Mouse (Mus musculus): ENCODE results near the gene Gnl3l.

Gene Gnl3l

DNA sequence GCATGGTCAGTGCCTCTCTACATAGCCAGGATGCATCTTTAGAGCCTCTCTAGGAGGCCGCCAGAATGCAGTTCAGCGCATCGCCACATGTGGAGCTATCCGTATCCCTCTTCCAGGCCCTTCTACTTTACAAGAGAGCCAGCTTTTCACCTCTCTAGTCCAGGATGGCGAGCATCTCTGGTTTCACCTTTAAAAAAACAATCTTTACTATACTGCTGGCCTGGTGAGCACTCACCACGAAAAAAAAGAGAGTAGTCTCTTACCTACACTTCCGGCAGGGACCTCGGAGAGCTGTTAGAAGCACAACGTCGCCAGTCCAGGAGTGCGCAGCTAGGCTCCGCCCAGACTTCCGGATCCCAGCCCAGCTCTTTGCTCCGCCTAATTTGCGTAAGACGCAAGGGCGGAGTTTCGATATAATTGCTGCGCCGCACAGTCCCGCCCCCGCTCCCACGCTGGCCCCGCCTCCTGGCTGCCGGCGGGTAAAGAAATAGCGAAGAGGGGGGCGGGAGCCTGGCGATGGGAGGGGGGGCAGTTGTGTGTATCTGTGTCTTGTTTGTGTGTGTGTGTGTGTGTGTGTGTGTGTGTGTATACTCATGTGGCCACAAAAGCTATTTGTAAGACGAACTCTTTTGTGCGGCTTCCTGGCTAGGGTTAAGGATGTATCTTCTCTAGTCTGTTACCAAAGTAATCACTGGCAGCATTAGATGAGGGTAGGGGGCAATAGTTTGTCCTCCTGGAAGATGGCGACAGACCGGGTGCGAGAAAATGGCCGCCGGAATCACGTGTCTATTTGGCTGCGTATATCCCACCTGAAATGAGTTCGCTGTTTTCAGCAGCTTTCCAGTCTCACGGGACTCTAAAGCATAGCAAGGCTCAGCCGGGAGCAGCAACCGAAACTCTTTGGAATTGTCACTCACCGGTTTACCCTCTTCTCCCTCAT lies at the start of gene Gnl3l:
Gene Gnl3l, minus strand, starts transcription at position 385 of the 940 bp plus-strand sequence.
- peak; percentile 85 for DNase-seq (ENCODE audit: low spot score)

DNA sequence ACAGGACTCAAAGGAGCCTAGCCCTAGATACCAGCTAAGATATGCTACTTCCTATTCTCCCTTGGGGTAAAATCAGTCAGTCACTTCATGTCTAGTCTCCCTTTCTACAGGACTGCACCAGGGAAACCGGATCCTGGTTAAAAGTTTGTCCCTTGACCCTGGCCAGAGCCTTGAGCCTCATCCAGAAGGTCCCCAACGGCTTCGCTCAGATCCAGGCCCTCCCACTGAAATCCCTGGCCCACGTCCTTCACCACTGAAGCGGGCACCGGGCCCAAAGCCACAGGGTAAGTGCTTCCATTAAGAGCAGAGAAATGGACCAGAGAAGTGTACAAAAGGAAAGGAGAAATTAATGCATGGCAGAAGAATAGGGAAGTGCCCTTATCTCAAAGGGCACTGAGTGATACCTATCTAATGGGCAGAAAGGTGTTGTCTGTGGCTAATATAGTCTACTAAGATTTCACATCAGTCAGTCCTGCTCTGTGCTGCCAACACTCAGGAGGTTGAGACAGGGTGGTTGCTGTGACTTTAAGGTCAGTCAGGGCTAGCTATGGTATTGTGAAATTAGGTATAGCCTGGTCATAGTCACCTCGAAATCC lies 49.0 kb upstream of the Gnl3l start:
- DNase-seq (ENCODE audit: low spot score) = peak; percentile 39

DNA sequence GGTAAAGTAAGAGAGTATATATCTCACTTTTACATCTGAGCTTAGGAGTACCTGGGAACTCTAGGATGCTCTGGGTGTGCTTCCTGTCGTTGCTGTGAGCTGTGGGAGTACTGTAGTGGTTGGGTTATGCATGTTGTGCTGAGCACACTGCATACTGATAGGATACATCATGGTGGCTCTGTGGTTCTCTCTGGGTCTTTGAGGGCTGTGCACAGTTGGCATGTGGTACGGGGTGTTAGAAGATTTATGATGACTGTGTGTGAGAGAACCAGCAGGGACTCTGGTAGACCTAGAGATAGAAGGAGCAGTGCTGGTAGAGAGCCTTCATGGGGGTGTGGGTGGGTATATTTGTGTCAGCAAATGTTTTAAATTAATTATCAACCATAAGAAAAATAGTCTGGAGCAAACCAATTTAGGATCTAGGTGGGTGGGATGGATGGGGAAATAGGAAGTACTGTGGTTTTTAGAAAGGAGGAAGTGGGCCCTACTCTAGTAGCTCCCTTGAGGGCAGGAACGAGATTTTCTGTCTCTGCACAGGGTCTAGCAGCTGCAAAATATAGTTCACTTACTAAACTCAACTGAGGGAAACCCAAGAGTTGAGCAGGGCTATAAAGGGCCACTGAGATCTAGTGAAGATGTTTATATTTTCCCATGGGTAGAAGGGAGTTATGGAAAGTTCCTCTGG lies 44.6 kb upstream of the Gnl3l start:
- no peak for DNase-seq (ENCODE audit: low spot score)

DNA sequence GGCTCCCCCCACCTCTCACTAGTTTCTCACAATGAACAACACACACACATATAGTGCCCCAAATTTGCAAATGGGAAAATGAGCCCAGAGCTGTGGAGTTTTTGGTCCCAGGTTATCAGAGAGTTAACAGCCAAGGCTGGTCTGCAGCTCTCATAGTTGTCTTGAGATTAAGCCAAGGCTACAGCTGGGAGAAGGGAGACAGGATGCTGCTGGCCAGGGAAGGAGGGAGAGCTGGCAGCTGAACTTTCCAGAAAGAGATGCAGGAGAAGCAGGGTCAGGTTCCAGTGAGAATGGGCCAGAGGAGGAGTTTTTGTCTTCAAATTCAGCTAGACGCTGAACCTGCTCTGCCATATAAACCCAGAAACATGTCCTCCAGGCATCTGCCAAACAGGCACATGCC lies 42.2 kb upstream of the Gnl3l start:
- DNase-seq (ENCODE audit: low spot score) = no peak

DNA sequence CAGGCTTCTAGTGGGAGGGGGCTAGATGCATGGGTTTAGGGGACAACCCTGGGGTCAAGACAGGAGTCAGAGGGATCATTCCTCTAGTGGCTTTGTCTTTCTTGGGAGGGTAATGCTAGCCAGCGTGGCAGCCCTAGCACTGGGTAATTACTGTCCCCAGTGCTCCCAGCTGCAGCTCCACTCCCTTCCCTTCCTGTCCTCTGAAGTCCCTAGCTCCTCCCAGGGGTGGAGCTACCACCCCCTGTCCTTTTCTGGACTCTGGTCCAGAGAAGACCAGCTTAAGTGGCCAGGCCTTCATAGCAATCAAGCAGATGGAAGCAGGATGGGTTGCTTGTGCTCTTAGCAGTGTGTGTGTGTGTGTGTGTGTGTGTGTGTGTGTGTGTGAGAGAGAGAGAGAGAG lies 38.4 kb upstream of the Gnl3l start:
- DNase-seq (ENCODE audit: low spot score) = no peak

DNA sequence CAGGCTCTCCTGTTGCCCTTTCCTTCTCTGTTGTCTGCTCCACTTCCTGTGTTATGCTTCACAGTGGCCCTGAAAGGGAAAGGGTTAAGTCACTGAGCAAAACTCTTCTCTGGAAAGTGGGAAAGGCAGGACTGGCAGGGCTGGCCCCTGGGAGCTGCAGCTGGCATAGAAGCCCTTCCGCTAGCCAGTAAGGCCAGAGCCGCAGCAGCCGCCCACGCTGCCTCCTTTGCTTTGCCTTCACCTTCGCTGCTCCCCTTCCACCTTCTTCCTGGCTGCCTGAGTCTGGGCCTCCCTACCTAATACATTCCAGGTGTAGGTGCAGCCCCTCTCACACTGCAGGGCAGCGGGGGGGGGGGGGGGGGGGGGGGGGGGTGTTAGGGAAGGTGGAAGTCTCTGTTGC lies 37.4 kb upstream of the Gnl3l start:
- no peak for DNase-seq (ENCODE audit: low spot score)

DNA sequence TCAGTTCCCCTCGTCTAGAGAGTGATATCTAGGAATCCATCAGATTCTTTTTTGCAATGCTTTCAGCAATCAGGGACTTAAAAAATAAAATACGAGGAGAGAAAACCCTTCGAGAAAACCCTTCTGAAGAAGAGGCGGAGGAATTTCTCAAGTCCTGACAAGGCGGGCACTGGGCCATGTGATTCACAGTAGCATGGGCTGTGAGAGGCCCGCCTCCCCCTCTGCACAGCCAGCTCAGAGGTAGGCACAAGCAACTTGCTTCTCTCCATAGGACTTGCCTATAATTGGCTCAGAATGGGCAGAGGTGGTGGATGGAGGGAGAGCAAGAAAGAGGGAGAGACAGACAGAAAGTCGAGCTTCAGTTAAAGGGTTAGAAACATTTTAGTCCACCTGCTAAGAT lies 33.2 kb upstream of the Gnl3l start:
- no peak for DNase-seq (ENCODE audit: low spot score)

DNA sequence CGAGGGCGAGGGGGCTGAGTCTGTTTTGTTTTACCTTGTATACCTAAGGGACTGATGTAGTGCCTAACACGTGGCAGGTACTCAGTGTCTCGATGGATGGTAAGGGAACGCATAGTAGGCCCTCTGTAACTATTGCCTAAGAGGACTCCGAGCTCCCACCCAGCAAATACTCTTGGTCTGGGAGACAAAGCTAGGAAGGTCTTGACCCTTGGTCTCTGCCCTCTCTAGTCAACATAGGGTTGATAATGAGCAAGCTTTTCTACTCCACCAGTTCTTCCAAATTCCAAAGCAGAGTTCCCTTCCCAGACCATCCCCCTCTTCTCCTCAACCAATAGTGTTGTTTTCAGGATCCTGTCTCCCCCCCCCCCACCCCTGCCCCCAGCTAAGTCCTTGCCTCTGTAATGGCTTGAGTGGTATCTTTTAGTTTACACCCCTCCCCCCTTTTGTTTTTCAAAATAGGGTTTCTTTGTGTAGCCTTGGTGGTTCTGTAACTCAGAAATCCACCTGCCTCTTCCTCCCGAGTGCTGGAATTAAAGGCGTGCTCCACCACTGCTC lies 32.6 kb upstream of the Gnl3l start:
- no peak for DNase-seq (ENCODE audit: low spot score)

DNA sequence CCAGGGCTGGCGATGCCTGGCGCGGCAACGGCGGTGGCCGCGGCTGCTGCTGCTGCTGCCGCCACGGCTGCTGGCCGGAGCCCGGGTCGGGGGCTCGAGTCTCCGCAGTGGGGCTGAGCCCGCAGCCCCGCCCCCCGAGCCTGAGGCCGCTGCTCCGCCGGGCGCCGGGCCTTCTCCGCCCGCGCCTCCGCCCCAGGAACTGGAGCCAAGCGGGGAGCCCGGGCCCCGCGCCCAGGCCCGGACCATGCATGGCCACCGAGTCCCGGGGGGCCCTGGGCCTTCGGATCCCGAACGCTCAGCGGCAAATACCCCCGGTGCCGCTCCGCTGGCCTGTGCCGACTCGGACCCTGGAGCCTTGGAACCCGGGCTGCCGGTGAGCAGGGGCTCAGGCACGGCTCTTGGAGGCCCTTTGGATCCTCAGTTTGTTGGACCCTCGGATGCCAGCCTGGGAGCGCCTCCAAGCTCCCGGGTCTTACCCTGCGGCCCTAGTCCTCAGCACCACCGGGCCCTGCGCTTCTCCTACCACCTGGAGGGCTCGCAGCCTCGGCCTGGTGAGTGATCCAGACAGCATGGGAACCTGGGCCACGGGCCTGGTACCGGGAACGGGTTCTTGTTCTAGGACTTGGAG lies 30.4 kb upstream of the Gnl3l start:
- peak; percentile 46 for DNase-seq (ENCODE audit: low spot score)

DNA sequence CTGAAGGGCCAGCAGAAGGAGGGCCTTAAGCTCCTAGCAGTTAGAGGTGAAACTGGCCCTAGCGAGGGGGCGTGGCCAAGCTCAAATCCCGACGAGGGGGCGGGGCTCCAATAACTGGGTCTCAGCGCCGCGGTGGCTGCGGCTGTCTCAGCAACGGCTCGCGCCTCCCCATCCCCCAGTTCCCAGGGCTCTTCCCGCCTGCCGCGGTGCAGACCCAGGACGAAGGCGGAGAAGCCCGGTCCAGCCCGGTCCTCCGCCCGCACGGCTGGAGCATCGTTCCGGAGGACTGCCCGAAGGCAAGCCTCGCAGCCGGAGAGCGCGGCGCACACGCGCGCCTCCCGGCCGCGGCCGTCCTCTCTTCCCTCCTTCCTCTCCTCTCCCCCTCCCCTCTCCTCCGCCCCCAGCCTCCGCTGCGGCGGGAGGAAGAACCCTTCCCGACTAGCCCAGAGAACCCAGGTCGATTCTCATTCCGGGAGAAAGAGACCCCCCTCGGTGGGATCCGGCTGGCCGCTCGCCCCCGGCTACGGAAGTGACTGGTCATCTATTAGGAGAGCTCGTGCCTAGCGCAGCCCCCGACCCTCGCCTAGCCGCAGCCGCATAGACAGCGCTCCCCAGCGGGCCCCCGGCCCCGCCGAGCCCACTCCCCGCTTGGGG lies 29.8 kb upstream of the Gnl3l start:
- peak; percentile 86 for DNase-seq (ENCODE audit: low spot score)

DNA sequence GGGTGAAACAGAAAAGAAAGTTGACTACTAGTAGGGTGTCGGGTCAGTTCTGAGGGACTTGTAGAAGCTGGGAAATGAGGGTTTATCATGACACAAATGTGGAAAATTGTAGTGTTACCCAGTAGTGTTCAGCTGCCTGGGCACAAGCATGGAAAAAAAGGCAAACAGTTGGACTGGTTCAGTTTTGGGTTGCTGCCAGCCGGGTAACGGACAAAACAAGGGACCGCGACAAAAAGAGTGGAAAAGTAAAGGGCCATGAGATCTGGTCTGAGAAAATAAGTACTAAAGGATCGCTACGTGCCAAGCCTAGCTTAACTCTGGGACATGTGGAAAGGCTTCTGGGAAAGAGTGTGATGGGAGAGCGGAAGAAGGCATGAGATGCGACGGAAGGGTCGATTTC lies 29.2 kb upstream of the Gnl3l start:
- DNase-seq (ENCODE audit: low spot score) = no peak

DNA sequence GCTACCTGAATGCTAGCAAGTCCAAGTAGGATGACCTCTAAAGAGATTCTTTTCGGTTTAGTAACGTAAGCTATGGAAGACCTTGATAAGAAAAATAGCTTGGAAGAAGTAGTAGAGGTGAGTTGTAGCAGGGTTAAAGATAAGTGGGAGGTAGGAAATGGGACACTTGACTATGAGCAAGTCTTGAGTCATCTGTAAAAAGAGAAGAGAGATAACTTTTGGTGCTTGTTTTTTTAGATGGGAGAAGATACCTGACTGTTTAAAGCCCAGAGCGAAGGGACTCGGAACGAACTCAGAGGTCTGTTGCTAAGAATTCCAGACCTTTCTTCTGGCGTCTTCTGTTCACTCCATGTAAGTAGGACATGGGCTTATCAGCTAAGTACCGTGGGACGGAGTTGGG lies 28.7 kb upstream of the Gnl3l start, which contains the start of gene Fgd1:
Gene Fgd1, plus strand, starts transcription at position 301 of the 400 bp plus-strand sequence.
- DNase-seq (ENCODE audit: low spot score) = no peak

DNA sequence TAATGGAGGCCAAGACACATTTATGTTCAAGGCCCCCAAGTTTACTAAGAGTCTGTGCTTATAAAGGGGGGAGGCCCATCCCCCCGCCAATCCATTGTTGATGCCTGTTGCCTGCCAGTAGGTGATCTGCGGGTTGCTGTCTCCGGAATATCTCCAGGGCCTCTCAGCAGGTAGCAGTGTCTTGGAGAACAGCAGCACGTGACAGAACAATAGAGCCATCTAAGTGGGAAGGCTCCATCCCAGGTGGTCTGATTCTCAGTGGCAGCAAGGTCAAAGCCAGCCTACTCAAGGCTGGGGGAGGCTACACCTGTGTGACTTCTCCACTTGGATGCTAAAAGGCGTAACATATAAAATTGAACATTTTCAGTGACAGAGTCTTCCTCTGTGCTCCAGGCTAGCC lies 24.1 kb upstream of the Gnl3l start:
- DNase-seq (ENCODE audit: low spot score) = no peak

DNA sequence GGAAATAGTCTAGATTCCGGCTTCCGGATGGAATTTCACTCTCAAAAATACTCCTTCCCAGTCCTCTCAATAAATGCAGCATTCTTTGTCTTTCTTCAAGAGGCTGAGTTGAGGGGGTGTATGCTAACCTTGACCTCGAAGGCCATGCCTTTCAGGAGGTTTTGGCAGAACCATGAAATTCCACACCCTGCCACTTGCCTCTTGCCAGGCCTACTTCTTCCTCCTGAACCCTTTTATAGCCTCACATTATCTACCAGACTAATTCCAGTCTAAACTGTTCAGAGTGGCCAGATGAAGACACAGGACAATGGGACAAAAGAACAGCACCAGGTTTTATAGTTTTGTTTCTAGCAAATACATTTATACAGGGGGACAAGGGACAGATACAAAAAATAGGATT lies 14.3 kb upstream of the Gnl3l start:
- no peak for DNase-seq (ENCODE audit: low spot score)

DNA sequence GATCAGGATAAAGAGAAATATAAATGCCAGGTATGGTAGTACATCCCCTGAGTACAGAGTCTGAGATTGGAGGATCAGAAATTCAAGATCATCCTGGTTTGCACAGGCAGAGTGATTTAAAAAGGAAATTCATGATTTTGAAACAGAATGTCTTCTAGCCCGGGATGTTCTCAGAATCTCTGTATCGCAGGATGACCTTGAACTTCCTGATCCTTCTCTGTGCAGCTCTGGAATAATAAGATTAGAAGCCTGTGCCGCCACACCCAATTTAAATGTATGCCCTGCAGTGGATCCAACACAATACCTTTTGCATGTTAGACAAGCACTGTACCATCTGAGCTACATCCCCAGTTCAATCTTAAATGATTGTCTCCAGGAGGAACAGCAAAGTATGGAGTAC lies 1.7 kb upstream of the Gnl3l start:
- no peak for DNase-seq (ENCODE audit: low spot score)

DNA sequence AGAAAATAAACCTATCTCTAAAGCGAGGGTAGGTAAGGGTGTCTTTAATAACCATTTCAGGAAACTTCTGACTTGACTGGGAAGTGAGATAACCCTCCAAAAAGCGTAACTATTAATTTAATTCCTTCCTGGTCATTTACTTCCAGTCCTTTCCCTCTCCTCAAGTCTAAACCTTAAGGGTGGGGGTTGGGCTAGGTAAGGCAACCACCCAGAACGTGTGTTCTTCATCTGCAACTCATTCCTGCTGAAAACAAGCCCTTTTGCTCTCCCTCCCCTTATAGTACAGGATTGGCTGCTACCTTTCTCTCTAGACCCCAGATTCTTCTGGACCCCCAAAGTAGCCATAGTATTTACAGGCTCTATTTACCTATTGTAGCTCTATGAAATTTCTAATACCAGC lies 775 bp upstream of the Gnl3l start:
- DNase-seq (ENCODE audit: low spot score) = no peak

DNA sequence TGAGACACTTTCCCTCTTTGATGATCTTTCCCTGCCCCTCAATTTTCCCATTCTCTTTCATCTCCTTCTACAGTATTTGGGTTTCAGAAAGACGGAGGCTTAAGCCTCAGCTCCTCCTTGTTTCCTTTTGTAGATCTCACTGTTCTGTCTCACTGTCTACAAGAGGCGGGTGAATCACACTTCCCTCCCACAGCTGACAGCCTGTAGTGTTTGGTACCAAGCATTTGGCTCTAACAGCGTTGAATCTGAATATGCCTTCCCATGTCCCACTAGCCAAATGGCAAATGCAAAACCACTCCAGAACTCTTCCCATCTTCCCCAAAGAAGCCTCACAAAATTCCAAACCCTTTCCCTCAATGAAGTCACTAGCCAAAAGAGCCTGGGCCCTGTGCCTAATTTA lies 20.3 kb downstream of the Gnl3l start:
- no peak for DNase-seq (ENCODE audit: low spot score)

DNA sequence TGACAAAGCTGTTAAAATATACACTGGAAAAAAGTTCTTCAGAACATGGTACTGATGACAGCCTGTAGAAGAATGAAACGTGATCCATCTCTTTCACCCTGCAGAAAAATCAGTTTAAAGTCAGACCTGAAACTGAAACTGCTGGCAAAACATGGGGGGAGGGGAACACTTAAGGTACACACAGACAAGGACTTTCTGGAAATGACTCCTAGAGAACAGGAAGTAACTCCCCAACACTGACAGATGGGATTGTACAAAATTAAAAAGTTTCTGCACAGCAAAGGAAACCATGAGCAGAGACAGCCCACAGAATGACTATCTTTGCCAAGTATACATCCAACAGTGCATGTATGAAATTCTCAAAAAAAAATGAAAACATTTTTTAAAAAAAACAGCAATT lies 35.5 kb downstream of the Gnl3l start:
- no peak for DNase-seq (ENCODE audit: low spot score)

DNA sequence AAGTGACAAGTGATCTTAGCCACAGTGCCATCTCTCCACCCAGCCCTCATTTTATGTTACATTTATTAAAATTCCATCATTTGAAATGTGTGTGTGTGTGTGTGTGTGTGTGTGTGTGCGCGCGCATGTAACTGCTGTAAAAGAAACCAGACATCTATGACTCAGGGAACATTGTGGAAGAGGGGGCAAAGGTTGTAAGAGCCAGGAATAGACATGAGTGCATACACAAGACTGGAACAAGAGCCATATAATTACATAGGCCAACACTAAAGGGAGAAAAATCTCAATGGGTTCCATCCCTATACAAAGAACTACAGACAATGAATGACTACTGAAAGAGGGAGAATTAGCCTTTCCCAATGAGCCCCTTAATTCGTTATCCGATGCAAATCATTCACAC lies 41.7 kb downstream of the Gnl3l start:
- DNase-seq (ENCODE audit: low spot score) = no peak

DNA sequence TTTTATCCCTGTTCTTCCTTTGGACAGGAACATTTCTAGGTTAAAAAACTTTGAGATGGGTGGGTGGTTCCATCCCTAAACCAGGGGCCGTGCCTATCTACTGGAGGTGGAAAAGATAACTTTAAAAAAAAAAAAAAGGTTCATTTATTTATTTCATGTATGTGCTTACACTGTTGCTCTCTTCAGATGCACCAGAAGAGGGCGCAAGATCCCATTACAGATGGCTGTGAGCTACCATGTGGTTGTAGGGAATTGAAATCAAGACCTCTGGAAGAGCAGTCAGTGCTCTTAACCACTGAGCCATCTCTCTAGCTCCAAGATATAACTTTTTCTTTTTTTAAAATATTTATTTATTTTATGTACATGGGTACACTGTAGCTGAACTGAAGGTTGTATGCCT lies 54.1 kb downstream of the Gnl3l start:
- DNase-seq (ENCODE audit: low spot score) = no peak

DNA sequence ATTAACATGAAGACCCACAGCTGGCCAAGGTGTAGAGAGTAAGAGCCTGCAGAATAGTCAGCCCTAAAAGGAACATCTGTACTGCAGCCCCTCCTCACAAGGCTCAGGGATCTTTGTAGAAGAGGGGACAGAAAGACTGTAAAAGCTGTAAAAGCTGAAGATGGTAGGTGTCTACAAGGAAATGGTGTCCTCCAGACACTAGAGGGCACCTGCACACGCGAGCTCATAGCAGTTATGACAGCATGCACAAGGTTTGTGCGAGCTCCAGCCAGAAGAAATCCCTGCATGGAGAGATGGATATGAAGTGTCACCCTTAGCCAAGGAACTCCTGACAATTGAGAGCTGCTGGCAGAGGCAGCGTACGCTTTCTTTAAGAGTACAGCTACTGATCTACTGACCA lies 56.4 kb downstream of the Gnl3l start:
- DNase-seq (ENCODE audit: low spot score) = no peak
